Comparison of ENCODE assay signal across 8 mouse cellular contexts in genomic region chr5:149537796-149538511, GRCm38 (mm10). TPM values are rescaled to one million over a fixed set of nuclear protein-coding genes. Genes with fewer than 3 reads are reported as not detected.
DNase-seq lines count a peak whose midpoint lies in the region; ATAC-seq and TF ChIP-seq lines count a peak whose summit lies in the region.

No protein-coding gene starts in this region.

- no peaks in the 10 kb centered on the region for H3K36me3 ChIP-seq in heart, embryonic 11.5 days (ENCODE audit: control insufficient read depth, insufficient read depth, low read length)
- no peaks in the 10 kb centered on the region for H3K36me3 ChIP-seq in heart, adult 2 months (ENCODE audit: control insufficient read depth, insufficient read depth, low read length)

- H3K9ac ChIP-seq in heart, embryonic 11.5 days (ENCODE audit: low read depth, low read length), result no peak overlapping the region
- H3K9ac ChIP-seq in heart, adult 2 months (ENCODE audit: low read depth, low read length), result no peak overlapping the region

- ATAC-seq in heart, embryonic 11.5 days (replicated peaks; ENCODE audit: insufficient number of reproducible peaks, low FRiP score, low TSS enrichment), result 0 out of 2 replicates have a peak, but pooled peaks have one; percentile 35
- no peak for ATAC-seq in megakaryocyte, adult 5-6 weeks (ENCODE audit: poor library complexity, severe bottlenecking)

- no peaks in the 10 kb centered on the region for H3K9me3 ChIP-seq in heart, embryonic 11.5 days (replicated peaks; ENCODE audit: control insufficient read depth, low read length)

- no peak for DNase-seq in heart, adult 2 months
- peak; percentile 66 for DNase-seq in Muller cell, postnatal 12 days (ENCODE audit: inconsistent ontology term)
- peak; percentile 84 for DNase-seq in forelimb bud, embryonic 11.5 days (ENCODE audit: low read depth, low spot score)
- DNase-seq in lung, postnatal 10 days, result peak; percentile 35
- no peak for DNase-seq in ovary, postnatal 36 days (ENCODE audit: low spot score)
- DNase-seq in adrenal gland, adult 8-10 months, result no peak

- no peak overlapping the region for H3K27ac ChIP-seq in heart, embryonic 11.5 days (ENCODE audit: low read depth, low read length)
- H3K27ac ChIP-seq in heart, adult 2 months, result no peak overlapping the region

- no peak for TF ChIP-seq POLR2A in heart, adult 2 months (IDR thresholded peaks at IDR 0.05; ENCODE audit: insufficient read depth, low read depth, low read length)

- H3K27me3 ChIP-seq in heart, embryonic 11.5 days (ENCODE audit: control insufficient read depth, insufficient read depth, low read length), result no peaks in the 10 kb centered on the region
- H3K27me3 ChIP-seq in heart, adult 2 months (ENCODE audit: control insufficient read depth, insufficient read depth, low read length), result no peaks in the 10 kb centered on the region

- TF ChIP-seq EP300 in heart, adult 2 months (IDR thresholded peaks at IDR 0.05; ENCODE audit: insufficient read depth, low read depth, low read length), result no peak

- H3K4me3 ChIP-seq in heart, embryonic 11.5 days (ENCODE audit: low read depth, low read length), result no peak overlapping the region; the same call in 1 of the 2 replicates
- no peak overlapping the region for H3K4me3 ChIP-seq in heart, adult 2 months

- H3K4me1 ChIP-seq in heart, embryonic 11.5 days (ENCODE audit: control insufficient read depth, insufficient read depth, low read length), result peaks cover 9% of the 10 kb centered on the region; the same call in 1 of the 2 replicates
- H3K4me1 ChIP-seq in heart, adult 2 months (ENCODE audit: control insufficient read depth, insufficient read depth, low read length), result peaks cover 6% of the 10 kb centered on the region

- intact Hi-C loops in heart, adult 2 months (cut with DNase I), result no loop called here

- H3K79me2 ChIP-seq in heart, adult 2 months (replicated peaks; ENCODE audit: control insufficient read depth, insufficient read depth, low read length), result no peaks in the 10 kb centered on the region

- TF ChIP-seq CTCF in heart, adult 2 months (IDR thresholded peaks at IDR 0.05), result no peak

- H3K4me2 ChIP-seq in heart, embryonic 11.5 days, result peak overlapping the region; percentile 42

- WGBS in heart, embryonic 11.5 days (ENCODE audit: insufficient replicate concordance), result 32% methylated on average over 16 of the region's 16 CpGs
- WGBS in heart, adult 2 months, result 17% methylated on average over 16 of the region's 16 CpGs

RNA-seq across cellular contexts. Expression of gene Wdr95, which starts 9.5 kb away (rescaled TPM):
- polyA plus RNA-seq in heart, embryonic 11.5 days (2014; fragmentation: Nextera tagmentation; extraction: Ambion mirVana), result 0.09 TPM in 1 of 2 replicates, not detected in the other
- total RNA-seq in heart, adult 2 months (2021), result not detected
- polyA plus RNA-seq in heart, adult 2 months (2012; rRNA removed), result 0.06 and 0.29 TPM in 2 replicates
- total RNA-seq in adrenal gland, adult 8-10 months (2022), result under 1 TPM in 1 of 4 experiments, not detected in 3; 0.11 TPM
- total RNA-seq in megakaryocyte, adult 5-6 weeks (2015), result 0.40 and 1.2 TPM in 2 replicates
- 0.15 and 0.65 TPM in 2 replicates for total RNA-seq in megakaryocyte, adult 5-6 weeks (2017)

Comparison
In these comparisons a context has a peak if more than half of its experiments do, and no peak if none do; other contexts are left out.
1. DNase-seq: peak in Muller cell, postnatal 12 days (single experiment), forelimb bud, embryonic 11.5 days (single experiment) and lung, postnatal 10 days (single experiment); none in heart, adult 2 months (0 of 2), ovary, postnatal 36 days (single experiment) and adrenal gland, adult 8-10 months (single experiment).